Mouse (Mus musculus) hindbrain, embryonic 15.5 days (tissue): ENCODE data around the gene Tgm1. TPM values are rescaled to one million over a fixed set of nuclear protein-coding genes. Genes with fewer than 3 reads are reported as not detected.
A peak's percentile ranks its signal among the peaks of the same experiment; 100 is the strongest.

Experiments used
- ATAC-seq: fragments of 200-750 bp; cut with Nextera tagmentation; 2 replicates; pipeline ENCODE4 v1.8.0; 2017; ENCODE audit warnings: low read depth, moderate number of reproducible peaks, moderate TSS enrichment; ENCODE audit not compliant: low FRiP score
- H3K27ac ChIP-seq: fragments of 300-500 bp; sonication (generic); replicated peaks from 2 replicates; pipeline ENCODE4 v1.5.1; 2015; ENCODE audit warnings: mild to moderate bottlenecking, inconsistent platforms
- H3K27me3 ChIP-seq: fragments of 300-500 bp; sonication (generic); 2 replicates; pipeline ENCODE4 v1.6.1; 2015; ENCODE audit warnings: control low read depth, inconsistent platforms
- H3K36me3 ChIP-seq: fragments of 300-500 bp; sonication (generic); 2 replicates; pipeline ENCODE4 v1.6.1; 2015; ENCODE audit warnings: control low read depth, inconsistent platforms
- H3K4me1 ChIP-seq: fragments of 300-500 bp; sonication (generic); replicated peaks from 2 replicates; pipeline ENCODE4 v1.6.1; 2015; ENCODE audit warnings: control low read depth, inconsistent platforms
- H3K4me2 ChIP-seq: fragments of 300-500 bp; sonication (generic); 2 replicates; pipeline ENCODE4 v1.6.1; 2015; ENCODE audit warnings: moderate library complexity, mild to moderate bottlenecking, inconsistent platforms
- H3K4me3 ChIP-seq: fragments of 300-500 bp; sonication (generic); 2 replicates; pipeline ENCODE4 v1.5.1; 2015; ENCODE audit warnings: mild to moderate bottlenecking, inconsistent platforms
- H3K9ac ChIP-seq: fragments of 300-500 bp; sonication (generic); 2 replicates; pipeline ENCODE4 v1.6.1; 2015; ENCODE audit warnings: inconsistent platforms
- H3K9me3 ChIP-seq: fragments of 300-500 bp; sonication (generic); 2 replicates; pipeline ENCODE4 v1.6.1; 2016; ENCODE audit warnings: control low read depth, inconsistent platforms
- WGBS: fragments of 180-500 bp; shearing (Covaris S2); methylation state at CpG from one replicate; pipeline ENCODE4 v1.1.7; 2015; 5-methylcytosine and 5-hydroxymethylcytosine counted together
- polyA plus RNA-seq: library from polyadenylated mRNA; unstranded; fragments of >200 nt; fragmentation: Nextera tagmentation; extraction: Ambion mirVana; gene quantifications from 2 replicates; pipeline ENCODE4 v1.2.1, GENCODE M21; 2015

Tgm1 gene
- polyA plus RNA-seq, 1 experiment from 2014 or later, result 0.60 TPM

- peak within 1 kb of the TSS; percentile 87 for H3K27ac ChIP-seq
- H3K9ac ChIP-seq, result peak within 1 kb of the TSS; percentile 69
- H3K4me3 ChIP-seq, result peak within 1 kb of the TSS; percentile 75
- no peaks in the 10 kb centered on the region for H3K9me3 ChIP-seq
- ATAC-seq, result peak; percentile 96
- no peaks in the 10 kb centered on the region for H3K27me3 ChIP-seq
- H3K4me1 ChIP-seq, result peaks cover 14% of the 10 kb centered on the region
- H3K36me3 ChIP-seq, result peaks cover 35% of the 10 kb centered on the region
- peak within 1 kb of the TSS; percentile 58 for H3K4me2 ChIP-seq
- WGBS, result under 1% methylated on average over 39 of the region's 39 CpGs
Observed at GRCm38 (mm10) chr14:55659960-55660573, 53.7 kb downstream of the Tgm1 start, which contains the start of gene Mdp1. Gene Mdp1, minus strand, starts transcription at chr14:55660508.

GRCm38 (mm10) chr14:55658011-55658410, 55.7 kb downstream of the Tgm1 start:
- no peaks in the 10 kb centered on the region for H3K9me3 ChIP-seq
- no peaks in the 10 kb centered on the region for H3K27me3 ChIP-seq
- ATAC-seq, result no peak
- H3K27ac ChIP-seq, result no peak overlapping the region
- H3K36me3 ChIP-seq, result peaks cover 28% of the 10 kb centered on the region
- H3K4me3 ChIP-seq, result no peak overlapping the region
- H3K4me1 ChIP-seq, result peaks cover 14% of the 10 kb centered on the region
- no peak overlapping the region for H3K9ac ChIP-seq
- WGBS, result 96% methylated on average over 5 of the region's 5 CpGs
- no peak overlapping the region for H3K4me2 ChIP-seq

GRCm38 (mm10) chr14:55656935-55657334, 56.8 kb downstream of the Tgm1 start:
- Histone ChIP-seq H3K4me3 (no peak overlapping the region), H3K9ac (no peak overlapping the region), H3K9me3 (no peaks in the 10 kb centered on the region), H3K4me1 (peaks cover 14% of the 10 kb centered on the region), H3K27ac (no peak overlapping the region), H3K4me2 (no peak overlapping the region), H3K36me3 (peaks cover 20% of the 10 kb centered on the region), H3K27me3 (no peaks in the 10 kb centered on the region)
- no peak for ATAC-seq
- WGBS, result 90% methylated on average over 3 of the region's 3 CpGs

DNA sequence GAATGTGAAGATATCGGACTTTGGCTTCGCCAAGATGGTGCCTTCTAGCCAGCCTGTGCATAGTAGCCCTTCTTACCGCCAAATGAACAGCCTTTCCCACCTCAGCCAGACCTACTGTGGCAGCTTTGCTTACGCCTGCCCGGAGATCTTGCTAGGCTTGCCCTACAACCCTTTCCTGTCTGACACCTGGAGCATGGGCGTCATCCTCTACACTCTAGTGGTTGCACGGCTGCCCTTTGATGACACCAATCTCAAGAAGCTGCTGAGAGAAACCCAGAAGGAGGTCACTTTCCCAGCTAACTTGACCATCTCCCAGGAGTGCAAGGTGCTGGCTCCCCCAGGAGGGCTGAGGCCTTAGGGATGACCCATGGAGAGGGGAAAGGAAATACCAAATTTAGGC, 62.2 kb downstream of the Tgm1 start:
- Histone ChIP-seq H3K9ac (no peak overlapping the region), H3K4me1 (no peaks in the 10 kb centered on the region), H3K27ac (no peak overlapping the region), H3K4me3 (no peak overlapping the region), H3K4me2 (no peak overlapping the region), H3K27me3 (no peaks in the 10 kb centered on the region), H3K9me3 (no peaks in the 10 kb centered on the region), H3K36me3 (no peaks in the 10 kb centered on the region)
- ATAC-seq, result no peak
- WGBS, result 90% methylated on average over 7 of the region's 7 CpGs

Other genes with a start within 250 kb of the Tgm1 start
- gene Dhrs4, start 235.2 kb downstream of the Tgm1 start, polyA plus RNA-seq, result 25.2 and 26.3 TPM in 2 replicates
- 26.3 and 30.5 TPM in 2 replicates for gene Carmil3, start 223.3 kb downstream of the Tgm1 start, polyA plus RNA-seq
- gene Cpne6, start 203.5 kb downstream of the Tgm1 start, polyA plus RNA-seq, result 6.4 and 9.9 TPM in 2 replicates
- 0.10 and 0.22 TPM in 2 replicates for gene Nrl, start 188.9 kb downstream of the Tgm1 start, polyA plus RNA-seq
- 28.6 and 29.4 TPM in 2 replicates for gene Pck2, start 173.7 kb downstream of the Tgm1 start, polyA plus RNA-seq
- gene Dcaf11, start 153.9 kb downstream of the Tgm1 start, polyA plus RNA-seq, result 111 and 114 TPM in 2 replicates
- 1.0 and 1.1 TPM in 2 replicates for gene A730061H03Rik, start 153.5 kb downstream of the Tgm1 start, polyA plus RNA-seq
- gene Fitm1, start 138.3 kb downstream of the Tgm1 start, polyA plus RNA-seq, result 0.17 and 0.41 TPM in 2 replicates
- 221 and 222 TPM in 2 replicates for gene Psme1, start 135.8 kb downstream of the Tgm1 start, polyA plus RNA-seq
- 42.0 and 48.9 TPM in 2 replicates for gene Emc9, start 128.6 kb downstream of the Tgm1 start, polyA plus RNA-seq
- 178 and 204 TPM in 2 replicates for gene Psme2, start 122.8 kb downstream of the Tgm1 start, polyA plus RNA-seq
- 20.1 and 25.7 TPM in 2 replicates for gene Rnf31, start 122.2 kb downstream of the Tgm1 start, polyA plus RNA-seq
- 9.7 and 10.2 TPM in 2 replicates for gene Irf9, start 110.4 kb downstream of the Tgm1 start, polyA plus RNA-seq
- gene Rec8, start 95.9 kb downstream of the Tgm1 start, polyA plus RNA-seq, result 14.6 and 17.8 TPM in 2 replicates
- 119 and 126 TPM in 2 replicates for gene Ipo4, start 78.0 kb downstream of the Tgm1 start, polyA plus RNA-seq
- gene Gm49378, start 76.0 kb downstream of the Tgm1 start, polyA plus RNA-seq, result 0.93 and 2.3 TPM in 2 replicates
- 63.4 and 64.6 TPM in 2 replicates for gene Tm9sf1, start 70.1 kb downstream of the Tgm1 start, polyA plus RNA-seq
- 0.30 and 0.40 TPM in 2 replicates for gene Tssk4, start 63.7 kb downstream of the Tgm1 start, polyA plus RNA-seq
- 74.3 and 74.7 TPM in 2 replicates for gene Mdp1, start 53.4 kb downstream of the Tgm1 start, polyA plus RNA-seq
- gene Gmpr2, start 42.0 kb downstream of the Tgm1 start, polyA plus RNA-seq, result 45.7 TPM in 2 replicates
- 554 and 597 TPM in 2 replicates for gene Nedd8, start 41.8 kb downstream of the Tgm1 start, polyA plus RNA-seq
- gene Tinf2, start 32.1 kb downstream of the Tgm1 start, polyA plus RNA-seq, result 24.9 and 27.0 TPM in 2 replicates
- 58.9 and 60.6 TPM in 2 replicates for gene Rabggta, start 8.3 kb upstream of the Tgm1 start, polyA plus RNA-seq
- gene Dhrs1, start 31.8 kb upstream of the Tgm1 start, polyA plus RNA-seq, result 75.6 and 81.8 TPM in 2 replicates
- gene Nop9, start 31.8 kb upstream of the Tgm1 start, polyA plus RNA-seq, result 29.4 and 29.8 TPM in 2 replicates
- 0.26 and 0.39 TPM in 2 replicates for gene Cideb, start 44.5 kb upstream of the Tgm1 start, polyA plus RNA-seq
- gene Ltb4r2, start 47.5 kb upstream of the Tgm1 start, polyA plus RNA-seq, result 0.54 and 0.84 TPM in 2 replicates
- 0.91 and 0.93 TPM in 2 replicates for gene Ltb4r1, start 52.0 kb upstream of the Tgm1 start, polyA plus RNA-seq
- 4.0 and 5.0 TPM in 2 replicates for gene Adcy4, start 70.2 kb upstream of the Tgm1 start, polyA plus RNA-seq
- gene Ripk3, start 74.9 kb upstream of the Tgm1 start, polyA plus RNA-seq, result 1.6 and 2.0 TPM in 2 replicates
- gene Nfatc4, start 109.2 kb upstream of the Tgm1 start, polyA plus RNA-seq, result 10.3 and 10.9 TPM in 2 replicates
- gene Nynrin, start 140.1 kb upstream of the Tgm1 start, polyA plus RNA-seq, result 11.2 and 11.8 TPM in 2 replicates
- 0.51 and 0.52 TPM in 2 replicates for gene Cbln3, start 170.5 kb upstream of the Tgm1 start, polyA plus RNA-seq
- gene Khnyn, start 171.0 kb upstream of the Tgm1 start, polyA plus RNA-seq, result 10.7 and 10.9 TPM in 2 replicates
- gene Sdr39u1, start 186.4 kb upstream of the Tgm1 start, polyA plus RNA-seq, result 148 and 159 TPM in 2 replicates
- 0.18 and 0.55 TPM in 2 replicates for gene Cma1, start 230.7 kb upstream of the Tgm1 start, polyA plus RNA-seq
- not detected in 2 replicates for gene Cma2, start 237.1 kb upstream of the Tgm1 start, polyA plus RNA-seq